Mouse (Mus musculus): Measurements from ENCODE around the gene Sfta2.

Sfta2 gene

DNA sequence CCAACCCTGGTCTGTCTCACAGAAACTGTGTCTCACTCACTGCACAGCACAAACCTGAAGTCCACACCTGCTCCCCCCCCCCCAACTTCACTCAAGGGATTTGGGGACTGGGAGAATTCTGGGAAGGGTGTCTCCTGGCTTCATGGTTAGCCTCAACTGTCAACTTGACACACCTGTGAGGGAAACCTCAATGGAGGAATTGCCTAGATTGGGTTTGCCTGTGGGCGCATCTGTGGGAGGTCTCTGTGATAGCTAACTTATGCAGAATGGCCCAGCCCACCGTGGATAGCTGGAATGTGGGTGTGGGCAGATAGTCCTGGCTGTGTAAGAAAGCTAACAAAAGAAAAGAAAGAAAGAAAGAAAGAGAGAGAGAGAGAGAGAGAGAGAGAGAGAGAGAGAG is at the start of gene Sfta2:
TSS of gene Sfta2 (plus strand) at position 301 of the 400 bp plus-strand sequence.
- ATAC-seq (ENCODE audit: insufficient number of reproducible peaks, low FRiP score, low TSS enrichment): no peak

DNA sequence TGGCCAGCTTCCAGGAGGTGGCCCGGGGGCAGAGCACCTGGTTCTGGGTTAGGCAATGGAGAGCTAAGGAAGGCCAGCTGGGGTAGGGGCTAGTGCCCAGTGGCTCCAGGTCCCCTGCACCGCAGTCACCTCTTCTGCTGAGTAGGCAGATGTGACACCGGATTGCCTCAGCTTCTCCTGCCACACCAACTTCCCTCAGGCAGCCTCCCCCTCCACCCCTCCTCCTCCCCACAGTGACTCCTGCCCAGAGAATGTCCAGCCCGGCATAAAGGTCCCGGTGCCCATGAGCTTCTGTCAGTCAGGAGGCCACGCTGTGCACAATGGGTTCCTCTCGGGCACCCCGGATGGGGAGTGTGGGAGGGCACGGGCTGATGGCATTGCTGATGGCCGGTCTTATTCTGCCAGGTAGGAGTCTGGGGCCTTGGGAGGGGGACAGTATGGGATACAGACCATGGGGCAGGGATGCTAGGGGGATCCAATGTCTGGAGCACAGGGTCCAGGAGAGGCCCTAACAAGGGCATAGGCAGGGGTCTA is 49.4 kb upstream of the Sfta2 start, which contains the start of gene Cdsn:
TSS of gene Cdsn (plus strand) at position 248 of the 534 bp plus-strand sequence.
- no peak for ATAC-seq (ENCODE audit: insufficient number of reproducible peaks, low FRiP score, low TSS enrichment)

DNA sequence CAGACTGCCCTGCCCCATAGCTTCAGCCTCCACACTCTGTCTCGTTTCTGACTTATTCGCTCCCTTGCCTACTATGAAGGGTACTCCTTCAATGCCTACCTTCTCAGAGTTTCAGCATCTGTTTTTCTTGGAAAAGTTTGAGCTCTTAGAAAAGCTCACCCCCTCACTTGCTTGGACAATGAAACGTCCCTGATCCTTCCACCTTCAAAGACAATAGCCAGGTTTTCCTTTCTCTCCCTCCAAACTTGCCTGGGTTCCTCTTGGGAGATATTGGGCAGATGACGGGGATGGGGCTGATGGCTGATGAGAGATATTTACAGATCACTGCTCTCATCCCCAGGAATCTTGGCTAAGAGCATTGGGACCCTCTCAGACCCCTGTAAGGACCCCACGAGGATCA is 47.0 kb upstream of the Sfta2 start:
- no peak for ATAC-seq (ENCODE audit: insufficient number of reproducible peaks, low FRiP score, low TSS enrichment)

DNA sequence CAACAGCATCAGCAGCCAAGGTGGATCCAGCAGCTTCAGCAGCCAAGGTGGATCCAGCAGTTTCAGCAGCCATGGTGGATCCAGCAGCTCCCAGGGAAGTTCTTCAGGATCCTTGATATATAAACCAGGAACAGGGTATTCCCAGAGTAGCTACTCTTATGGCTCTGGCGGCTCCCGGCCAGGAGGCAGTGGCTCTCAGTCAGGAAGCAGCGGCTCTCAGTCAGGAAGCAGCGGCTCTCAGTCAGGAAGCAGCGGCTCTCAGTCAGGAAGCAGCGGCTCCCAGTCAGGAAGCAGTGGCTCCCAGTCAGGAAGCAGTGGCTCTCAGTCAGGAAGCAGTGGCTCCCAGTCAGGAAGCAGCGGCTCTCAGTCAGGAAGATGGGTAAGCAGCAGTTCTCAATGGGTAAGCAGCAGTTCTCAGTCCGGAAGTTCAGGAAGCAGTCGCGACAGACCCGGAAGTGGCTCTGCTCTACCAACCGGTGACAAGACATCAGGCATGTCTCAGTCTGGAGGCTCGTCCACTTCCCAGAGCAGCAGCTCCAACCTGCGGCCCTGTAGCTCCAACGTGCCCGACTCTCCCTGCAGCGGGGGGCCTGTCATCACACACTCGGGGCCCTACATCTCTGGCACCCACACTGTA is 46.5 kb upstream of the Sfta2 start:
- no peak for ATAC-seq (ENCODE audit: insufficient number of reproducible peaks, low FRiP score, low TSS enrichment)

DNA sequence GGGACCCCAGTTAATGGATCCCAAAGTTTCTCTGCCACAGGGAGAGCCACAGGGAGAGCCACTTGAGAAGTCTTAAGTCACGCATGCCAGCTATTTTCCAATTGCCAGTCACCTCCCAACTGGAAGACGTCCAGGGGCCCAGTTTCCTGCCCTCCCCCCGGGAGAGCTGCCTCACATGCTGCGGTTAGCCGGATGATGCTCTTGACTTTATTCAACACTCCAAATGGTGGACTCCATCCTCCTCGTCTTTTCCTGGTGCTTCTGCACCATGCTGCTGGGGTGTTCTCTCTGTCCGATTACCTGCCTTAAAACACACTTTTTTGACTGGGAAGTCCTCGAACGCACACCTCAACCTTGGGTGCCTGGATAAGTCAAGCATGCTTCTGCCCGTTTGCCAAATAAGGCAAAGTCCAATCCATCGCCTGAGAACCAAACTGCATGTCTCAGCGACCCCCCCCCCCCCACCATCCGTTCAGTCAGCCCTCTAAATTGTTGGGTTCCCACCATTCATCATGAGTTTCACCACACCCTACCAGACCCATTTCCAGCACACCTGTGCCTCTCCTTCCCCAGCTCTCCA is 45.1 kb upstream of the Sfta2 start:
- no peak for ATAC-seq (ENCODE audit: insufficient number of reproducible peaks, low FRiP score, low TSS enrichment)

- ATAC-seq (ENCODE audit: insufficient number of reproducible peaks, low FRiP score, low TSS enrichment): no peak
These were observed 44.5 kb upstream of the Sfta2 start for GRCm38 (mm10) chr17:35556812-35557211.

DNA sequence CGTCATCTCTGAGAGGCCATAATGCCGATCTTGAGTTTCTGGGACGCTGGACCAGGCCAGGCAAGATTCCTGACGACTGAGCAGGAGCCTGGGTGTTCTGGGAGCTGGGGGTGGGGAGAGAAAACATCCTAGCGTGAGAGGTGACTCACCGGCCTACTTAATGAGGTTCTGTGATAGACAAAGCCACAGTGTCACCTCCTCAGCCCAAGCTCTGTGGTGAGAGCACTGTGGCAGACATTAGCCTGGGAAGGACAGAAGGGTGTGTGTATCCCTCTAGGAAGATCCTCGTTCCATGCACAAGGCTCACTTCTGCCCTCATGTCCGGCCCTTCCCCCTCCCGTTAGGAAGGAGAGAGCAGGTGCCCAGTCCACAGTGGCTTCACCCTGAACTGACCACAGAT is 44.0 kb upstream of the Sfta2 start:
- ATAC-seq (ENCODE audit: insufficient number of reproducible peaks, low FRiP score, low TSS enrichment): no peak

- ATAC-seq (ENCODE audit: insufficient number of reproducible peaks, low FRiP score, low TSS enrichment): no peak
These were observed 43.1 kb upstream of the Sfta2 start for GRCm38 (mm10) chr17:35558216-35558615.

DNA sequence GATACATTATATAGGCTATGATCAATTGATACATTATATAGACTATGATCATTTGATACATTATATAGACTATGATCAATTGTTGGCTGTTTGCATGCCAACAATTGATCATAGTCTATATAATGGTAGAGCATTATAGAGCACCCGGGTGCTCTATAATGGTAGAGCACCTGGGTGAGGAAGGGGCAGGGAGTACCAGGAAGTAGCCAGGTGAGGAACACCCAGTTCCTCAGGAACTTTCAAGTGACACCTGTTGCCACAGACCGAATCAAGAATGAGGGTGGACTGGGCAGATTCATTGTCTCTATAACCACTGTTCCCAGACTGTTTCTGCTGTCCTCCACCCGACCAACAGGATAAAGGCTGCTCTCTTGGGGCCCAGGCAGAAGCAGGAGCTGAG is 34.2 kb upstream of the Sfta2 start, which contains the start of gene 2300002M23Rik:
TSS of gene 2300002M23Rik (plus strand) at position 301 of the 400 bp plus-strand sequence.
- ATAC-seq (ENCODE audit: insufficient number of reproducible peaks, low FRiP score, low TSS enrichment): no peak

DNA sequence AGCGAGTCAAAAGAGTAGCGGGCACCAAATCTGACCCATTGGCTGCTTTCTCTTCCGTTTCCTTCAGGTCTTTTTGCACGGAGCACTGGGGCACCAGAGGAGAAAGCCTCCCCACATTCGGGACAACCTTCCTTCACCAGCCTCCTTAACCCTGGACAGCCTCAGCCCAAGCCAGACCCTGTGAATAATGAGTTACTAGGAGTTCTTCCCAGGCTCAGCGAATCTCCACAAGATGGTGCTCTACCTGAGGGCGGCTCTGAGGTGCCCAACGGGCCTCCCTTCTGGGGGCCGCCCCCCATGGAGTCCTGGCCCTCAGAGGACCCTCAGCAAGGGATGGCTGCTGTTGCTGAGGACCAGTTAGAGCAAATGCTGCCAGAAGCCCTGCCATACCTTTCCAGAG is 33.6 kb upstream of the Sfta2 start:
- no peak for ATAC-seq (ENCODE audit: insufficient number of reproducible peaks, low FRiP score, low TSS enrichment)

- no peak for ATAC-seq (ENCODE audit: insufficient number of reproducible peaks, low FRiP score, low TSS enrichment)
These were observed 32.0 kb upstream of the Sfta2 start for GRCm38 (mm10) chr17:35569091-35569944.

DNA sequence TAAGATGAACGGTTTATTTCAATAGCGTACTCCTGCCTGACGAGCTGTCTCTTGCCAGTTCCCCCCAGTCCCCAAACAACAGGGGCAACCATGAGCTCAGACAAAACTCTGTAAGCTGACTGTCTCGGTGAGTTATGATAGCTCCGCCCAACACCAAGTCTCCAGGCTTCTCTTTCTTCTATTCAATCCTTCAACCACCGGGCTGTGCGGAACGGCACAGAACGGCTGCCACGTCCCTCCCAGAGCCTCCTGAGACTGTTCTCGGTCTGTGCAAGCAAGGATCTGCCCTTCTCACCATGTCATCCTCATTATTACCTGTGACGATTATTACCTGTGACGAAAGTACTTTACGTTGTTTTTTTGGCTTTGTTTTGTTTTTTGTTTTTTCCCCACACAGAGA is 30.5 kb upstream of the Sfta2 start:
- no peak for ATAC-seq (ENCODE audit: insufficient number of reproducible peaks, low FRiP score, low TSS enrichment)

- ATAC-seq (ENCODE audit: insufficient number of reproducible peaks, low FRiP score, low TSS enrichment): no peak
These were observed 29.9 kb upstream of the Sfta2 start for GRCm38 (mm10) chr17:35571477-35571876.

GRCm38 (mm10) chr17:35578211-35578610 is 23.1 kb upstream of the Sfta2 start:
- no peak for ATAC-seq (ENCODE audit: insufficient number of reproducible peaks, low FRiP score, low TSS enrichment)

GRCm38 (mm10) chr17:35582900-35583299 is 18.4 kb upstream of the Sfta2 start:
- ATAC-seq (ENCODE audit: insufficient number of reproducible peaks, low FRiP score, low TSS enrichment): no peak

- ATAC-seq (ENCODE audit: insufficient number of reproducible peaks, low FRiP score, low TSS enrichment): peak; percentile 40; the same call in 1 of the 2 replicates
These were observed 16.9 kb upstream of the Sfta2 start for GRCm38 (mm10) chr17:35584330-35584937.

DNA sequence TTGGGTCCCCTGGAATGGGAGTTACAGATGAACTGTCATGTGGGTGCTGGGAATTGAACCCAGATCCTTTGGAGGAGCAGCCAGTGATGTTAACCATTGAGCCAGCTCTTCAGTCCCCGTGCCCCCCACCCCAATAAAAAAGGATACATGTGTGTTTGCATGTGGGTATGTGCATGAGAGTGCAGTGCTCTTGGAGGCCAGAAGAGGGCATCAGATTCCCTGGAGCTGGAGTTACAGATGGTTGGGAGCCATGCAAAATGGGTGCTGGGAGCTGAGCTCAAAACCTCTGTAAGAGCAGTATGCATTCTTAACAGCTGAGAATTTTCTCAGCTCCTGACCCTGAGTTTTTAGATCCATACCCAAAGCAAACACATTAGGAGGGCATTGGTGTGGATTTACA is 14.1 kb upstream of the Sfta2 start:
- ATAC-seq (ENCODE audit: insufficient number of reproducible peaks, low FRiP score, low TSS enrichment): no peak

DNA sequence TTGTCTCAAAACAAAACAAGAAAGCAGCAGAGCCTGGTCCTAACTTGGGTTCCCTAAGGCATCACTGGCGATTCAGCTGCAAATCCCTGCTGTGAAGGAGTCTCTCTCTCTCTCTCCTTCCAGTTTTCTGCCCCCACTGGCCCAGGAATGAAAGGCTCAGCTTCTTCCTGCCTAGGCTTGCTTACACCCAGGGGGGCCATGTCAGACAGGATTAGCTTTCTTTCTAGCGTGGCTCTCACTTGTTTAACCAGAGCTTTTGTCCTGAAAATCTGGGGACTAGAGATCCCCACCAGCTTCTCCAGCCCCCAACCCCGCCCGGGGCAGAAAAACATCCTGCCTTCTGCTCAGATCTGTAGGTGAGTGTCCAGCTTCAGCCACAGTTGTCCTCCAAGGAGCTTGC is 13.0 kb upstream of the Sfta2 start:
- ATAC-seq (ENCODE audit: insufficient number of reproducible peaks, low FRiP score, low TSS enrichment): no peak

- peak; percentile 20; the same call in 1 of the 2 replicates for ATAC-seq (ENCODE audit: insufficient number of reproducible peaks, low FRiP score, low TSS enrichment)
These were observed 10.7 kb upstream of the Sfta2 start for GRCm38 (mm10) chr17:35590410-35591218.

DNA sequence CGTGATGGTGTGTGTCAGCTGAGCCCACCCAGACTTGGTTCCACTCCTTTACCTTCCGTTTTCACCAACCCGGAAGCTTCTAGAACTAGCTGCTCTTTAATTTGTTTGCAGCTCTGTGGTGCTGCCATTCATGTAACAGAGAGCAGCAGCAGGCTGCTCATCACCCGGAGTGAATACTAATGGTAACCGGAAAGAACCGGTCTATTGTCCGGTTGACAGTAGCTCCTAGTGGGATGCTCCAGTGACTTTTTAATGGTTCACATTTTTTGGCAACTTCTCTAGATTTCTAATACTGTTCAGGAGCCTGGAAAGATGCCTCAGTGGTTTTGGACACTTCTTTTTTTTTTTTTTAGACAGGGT is 10.2 kb upstream of the Sfta2 start:
- no peak for ATAC-seq (ENCODE audit: insufficient number of reproducible peaks, low FRiP score, low TSS enrichment)

All from cerebellum, adult (tissue).